In genomic region chr13:89410504-89410903, GRCm38 (mm10) we compare ENCODE assay signal across 24 mouse cellular contexts.
"Had no signal": no experiment of that assay in that cellular context is flagged by ENCODE, and none has a peak within 500 bp of the region (broad histone marks: within the 10 kb centered on the region; RNA-seq: fewer than 3 reads in every experiment).

No protein-coding gene starts in this region.

- H3K36me3 ChIP-seq: embryonic facial prominence, embryonic 10.5 days; embryonic facial prominence, embryonic 12.5 days; embryonic facial prominence, embryonic 13.5 days; embryonic facial prominence, embryonic 15.5 days; forebrain, embryonic 10.5 days; forebrain, embryonic 12.5 days; forebrain, embryonic 15.5 days; heart, embryonic 10.5 days had no signal

- H3K4me3 ChIP-seq: embryonic facial prominence, embryonic 10.5 days; embryonic facial prominence, embryonic 12.5 days; embryonic facial prominence, embryonic 13.5 days; embryonic facial prominence, embryonic 15.5 days; erythroblast, embryonic 14.5 days; forebrain, embryonic 10.5 days; forebrain, embryonic 12.5 days; forebrain, embryonic 13.5 days; forebrain, embryonic 15.5 days; gastrocnemius, adult 2 months; heart, adult 2 months; heart, embryonic 10.5 days had no signal

- H3K4me2 ChIP-seq: embryonic facial prominence, embryonic 12.5 days; embryonic facial prominence, embryonic 13.5 days; embryonic facial prominence, embryonic 15.5 days; forebrain, embryonic 12.5 days; forebrain, embryonic 13.5 days; forebrain, embryonic 15.5 days; heart, embryonic 11.5 days had no signal

- H3K4me1 ChIP-seq: embryonic facial prominence, embryonic 10.5 days; embryonic facial prominence, embryonic 12.5 days; embryonic facial prominence, embryonic 13.5 days; embryonic facial prominence, embryonic 15.5 days; forebrain, embryonic 10.5 days; forebrain, embryonic 12.5 days; heart, embryonic 10.5 days had no signal

- DNase-seq: cerebellum, postnatal 14 days; cerebellum, postnatal 25 days; cerebellum, postnatal 36 days; embryo, embryonic 11 days; forebrain, postnatal 0 days; gastrocnemius, adult 2 months; gastrocnemius, postnatal 10 days; gastrocnemius, postnatal 14 days; gastrocnemius, postnatal 25 days; gastrocnemius, postnatal 36 days; heart, adult 11 months; heart, adult 18-20 months; heart, adult 2 months had no signal

- H3K27ac ChIP-seq: embryonic facial prominence, embryonic 10.5 days; embryonic facial prominence, embryonic 12.5 days; embryonic facial prominence, embryonic 13.5 days; embryonic facial prominence, embryonic 15.5 days; forebrain, embryonic 10.5 days; forebrain, embryonic 12.5 days; forebrain, embryonic 13.5 days; forebrain, embryonic 15.5 days; gastrocnemius, adult 2 months; heart, adult 2 months; heart, embryonic 10.5 days had no signal

- H3K27me3 ChIP-seq: embryonic facial prominence, embryonic 12.5 days; embryonic facial prominence, embryonic 13.5 days; embryonic facial prominence, embryonic 15.5 days; forebrain, embryonic 12.5 days; forebrain, embryonic 13.5 days; forebrain, embryonic 15.5 days had no signal

- H3K9ac ChIP-seq: embryonic facial prominence, embryonic 12.5 days; embryonic facial prominence, embryonic 13.5 days; embryonic facial prominence, embryonic 15.5 days; forebrain, embryonic 12.5 days; forebrain, embryonic 13.5 days; forebrain, embryonic 15.5 days; forebrain, postnatal 0 days had no signal

- H3K9me3 ChIP-seq: embryonic facial prominence, embryonic 10.5 days; embryonic facial prominence, embryonic 12.5 days; embryonic facial prominence, embryonic 13.5 days; embryonic facial prominence, embryonic 15.5 days; forebrain, embryonic 10.5 days; forebrain, embryonic 12.5 days; forebrain, embryonic 13.5 days; forebrain, embryonic 15.5 days; heart, embryonic 10.5 days had no signal
